Mouse (Mus musculus) embryonic facial prominence, embryonic 13.5 days (tissue): Measurements from ENCODE around the gene Sap30. TPM values are rescaled to one million over a fixed set of nuclear protein-coding genes. Genes with fewer than 3 reads are reported as not detected.
A peak's percentile ranks its signal among the peaks of the same experiment; 100 is the strongest.
"Not testable (repeated sequence)": the region's sequence is repeated elsewhere in the genome, so short reads cannot be mapped to it uniquely, and the experiment has no call there.

Experiments
- ATAC-seq: fragments of 200-750 bp; cut with Nextera tagmentation; 2 replicates; pipeline ENCODE4 v1.8.0; 2017; ENCODE audit warnings: low read depth; ENCODE audit not compliant: insufficient number of reproducible peaks, insufficient read depth, low FRiP score, low TSS enrichment
- H3K27ac ChIP-seq: fragments of 300-500 bp; sonication (generic); 2 replicates; pipeline ENCODE4 v1.5.1; 2015; ENCODE audit warnings: moderate library complexity, mild to moderate bottlenecking, inconsistent platforms
- H3K27me3 ChIP-seq: fragments of 300-500 bp; sonication (generic); 2 replicates; pipeline ENCODE4 v1.6.1; 2015; ENCODE audit warnings: mild to moderate bottlenecking, inconsistent platforms
- H3K36me3 ChIP-seq: fragments of 300-500 bp; sonication (generic); 2 replicates; pipeline ENCODE4 v1.6.1; 2015; ENCODE audit warnings: mild to moderate bottlenecking, inconsistent platforms
- H3K4me1 ChIP-seq: fragments of 300-500 bp; sonication (generic); 2 replicates; pipeline ENCODE4 v1.6.1; 2015; ENCODE audit warnings: inconsistent platforms
- H3K4me2 ChIP-seq: fragments of 300-500 bp; sonication (generic); 2 replicates; pipeline ENCODE4 v1.6.1; 2015; ENCODE audit warnings: moderate library complexity, mild to moderate bottlenecking, inconsistent platforms
- H3K4me3 ChIP-seq: fragments of 300-500 bp; sonication (generic); 2 replicates; pipeline ENCODE4 v1.5.1; 2015; ENCODE audit warnings: mild to moderate bottlenecking, inconsistent platforms
- H3K9ac ChIP-seq: fragments of 300-500 bp; sonication (generic); 2 replicates; pipeline ENCODE4 v1.6.1; 2015; ENCODE audit warnings: mild to moderate bottlenecking, inconsistent platforms
- H3K9me3 ChIP-seq: fragments of 300-500 bp; sonication (generic); 2 replicates; pipeline ENCODE4 v1.6.1; 2016; ENCODE audit warnings: inconsistent platforms
- WGBS: fragments of 180-500 bp; shearing (Covaris S2); methylation state at CpG from one replicate; pipeline ENCODE4 v1.1.7; 2015; ENCODE audit warnings: mixed read lengths; 5-methylcytosine and 5-hydroxymethylcytosine counted together
- polyA plus RNA-seq: library from polyadenylated mRNA; unstranded; fragments of >200 nt; fragmentation: Nextera tagmentation; extraction: Ambion mirVana; gene quantifications from 2 replicates; pipeline ENCODE4 v1.2.1, GENCODE M21; 2015

The Sap30 gene
- polyA plus RNA-seq, 1 experiment from 2014 or later: 45.6 TPM

- no peak for ATAC-seq
- Histone ChIP-seq H3K9me3 (no peaks in the 10 kb centered on the region), H3K4me1 (no peaks in the 10 kb centered on the region), H3K4me3 (no peak overlapping the region), H3K4me2 (no peak overlapping the region), H3K36me3 (no peaks in the 10 kb centered on the region), H3K9ac (no peak overlapping the region), H3K27me3 (no peaks in the 10 kb centered on the region), H3K27ac (no peak overlapping the region)
- WGBS: 44% methylated on average over 1 of the region's 1 CpGs
Observed at GRCm38 (mm10) chr8:57462839-57463238, 24.8 kb downstream of the Sap30 start.

- no peaks in the 10 kb centered on the region for H3K27me3 ChIP-seq
- no peaks in the 10 kb centered on the region for H3K9me3 ChIP-seq
- H3K27ac ChIP-seq: no peak overlapping the region
- no peaks in the 10 kb centered on the region for H3K4me1 ChIP-seq
- WGBS: 68% methylated on average over 3 of the region's 3 CpGs
- H3K4me3 ChIP-seq: no peak overlapping the region
- H3K36me3 ChIP-seq: no peaks in the 10 kb centered on the region
- ATAC-seq: no peak
- no peak overlapping the region for H3K9ac ChIP-seq
- no peak overlapping the region for H3K4me2 ChIP-seq
Observed at GRCm38 (mm10) chr8:57457942-57458341, 29.7 kb downstream of the Sap30 start.

- WGBS: 65% methylated on average over 6 of the region's 6 CpGs
- no peak overlapping the region for H3K9ac ChIP-seq
- H3K4me1 ChIP-seq: no peaks in the 10 kb centered on the region
- no peaks in the 10 kb centered on the region for H3K27me3 ChIP-seq
- H3K4me3 ChIP-seq: no peak overlapping the region
- no peak overlapping the region for H3K4me2 ChIP-seq
- ATAC-seq: no peak
- no peaks in the 10 kb centered on the region for H3K9me3 ChIP-seq
- H3K27ac ChIP-seq: no peak overlapping the region
- H3K36me3 ChIP-seq: no peaks in the 10 kb centered on the region
Observed at GRCm38 (mm10) chr8:57457152-57457551, 30.5 kb downstream of the Sap30 start.

GRCm38 (mm10) chr8:57455765-57456164, 31.9 kb downstream of the Sap30 start, which contains the start of gene Scrg1:
Gene Scrg1, plus strand, starts transcription at chr8:57455923.
- Histone ChIP-seq H3K9ac (no peak within 1 kb of the TSS), H3K27ac (peak within 1 kb of the TSS; percentile 40; the same call in 1 of the 2 replicates)

GRCm38 (mm10) chr8:57453361-57453760, 34.3 kb downstream of the Sap30 start:
- Histone ChIP-seq H3K4me2 (no peak overlapping the region), H3K9me3 (no peaks in the 10 kb centered on the region), H3K27ac (no peak overlapping the region), H3K4me1 (no peaks in the 10 kb centered on the region), H3K4me3 (no peak overlapping the region), H3K27me3 (no peaks in the 10 kb centered on the region), H3K36me3 (no peaks in the 10 kb centered on the region), H3K9ac (no peak overlapping the region)
- no peak for ATAC-seq
- 85% methylated on average over 2 of the region's 2 CpGs for WGBS

More at GRCm38 (mm10) chr8:57455765-57456164, 31.9 kb downstream of the Sap30 start, which contains the start of gene Scrg1:
- ATAC-seq: no peak
- Histone ChIP-seq H3K27me3 (no peaks in the 10 kb centered on the region), H3K36me3 (no peaks in the 10 kb centered on the region), H3K4me1 (no peaks in the 10 kb centered on the region), H3K4me2 (no peak within 1 kb of the TSS), H3K9me3 (no peaks in the 10 kb centered on the region), H3K4me3 (no peak within 1 kb of the TSS)
- WGBS: 63% methylated on average over 3 of the region's 3 CpGs

GRCm38 (mm10) chr8:57451896-57452295, 35.8 kb downstream of the Sap30 start:
- no peak overlapping the region for H3K4me2 ChIP-seq
- H3K27ac ChIP-seq: no peak overlapping the region
- no peaks in the 10 kb centered on the region for H3K27me3 ChIP-seq
- 94% methylated on average over 4 of the region's 4 CpGs for WGBS
- no peak overlapping the region for H3K9ac ChIP-seq
- no peaks in the 10 kb centered on the region for H3K9me3 ChIP-seq
- H3K36me3 ChIP-seq: no peaks in the 10 kb centered on the region
- H3K4me3 ChIP-seq: no peak overlapping the region
- ATAC-seq: no peak
- no peaks in the 10 kb centered on the region for H3K4me1 ChIP-seq

- Histone ChIP-seq H3K9ac (no peak overlapping the region), H3K4me2 (no peak overlapping the region), H3K27ac (no peak overlapping the region), H3K36me3 (no peaks in the 10 kb centered on the region), H3K4me3 (no peak overlapping the region), H3K4me1 (no peaks in the 10 kb centered on the region), H3K27me3 (no peaks in the 10 kb centered on the region), H3K9me3 (no peaks in the 10 kb centered on the region)
- no peak for ATAC-seq
- 78% methylated on average over 7 of the region's 7 CpGs for WGBS
Observed at GRCm38 (mm10) chr8:57450726-57451125, 36.9 kb downstream of the Sap30 start.

- not testable (repeated sequence) for H3K4me2 ChIP-seq, H3K36me3 ChIP-seq, H3K27me3 ChIP-seq, H3K27ac ChIP-seq, ATAC-seq, H3K4me3 ChIP-seq, H3K9ac ChIP-seq, H3K4me1 ChIP-seq, H3K9me3 ChIP-seq
- WGBS: 94% methylated on average over 5 of the region's 5 CpGs
Observed at GRCm38 (mm10) chr8:57445901-57446300, 41.8 kb downstream of the Sap30 start.

- 55% methylated on average over 4 of the region's 4 CpGs for WGBS
- Histone ChIP-seq H3K36me3 (no peaks in the 10 kb centered on the region), H3K4me3 (no peak overlapping the region), H3K27me3 (no peaks in the 10 kb centered on the region), H3K9me3 (no peaks in the 10 kb centered on the region), H3K4me2 (no peak overlapping the region), H3K4me1 (no peaks in the 10 kb centered on the region), H3K9ac (no peak overlapping the region), H3K27ac (no peak overlapping the region)
- no peak for ATAC-seq
Observed at GRCm38 (mm10) chr8:57443289-57443688, 44.4 kb downstream of the Sap30 start.

- ATAC-seq: no peak
- 82% methylated on average over 5 of the region's 5 CpGs for WGBS
- Histone ChIP-seq H3K27me3 (no peaks in the 10 kb centered on the region), H3K9ac (no peak overlapping the region), H3K9me3 (no peaks in the 10 kb centered on the region), H3K27ac (no peak overlapping the region), H3K4me2 (no peak overlapping the region), H3K4me1 (no peaks in the 10 kb centered on the region), H3K4me3 (no peak overlapping the region), H3K36me3 (no peaks in the 10 kb centered on the region)
Observed at GRCm38 (mm10) chr8:57441556-57441955, 46.1 kb downstream of the Sap30 start.

- H3K9me3 ChIP-seq: no peaks in the 10 kb centered on the region
- ATAC-seq: no peak
- H3K27me3 ChIP-seq: no peaks in the 10 kb centered on the region
- no peak overlapping the region for H3K4me3 ChIP-seq
- 65% methylated on average over 4 of the region's 4 CpGs for WGBS
- no peak overlapping the region for H3K27ac ChIP-seq
- peaks cover 4% of the 10 kb centered on the region for H3K4me1 ChIP-seq
- H3K9ac ChIP-seq: no peak overlapping the region
- H3K4me2 ChIP-seq: no peak overlapping the region
- no peaks in the 10 kb centered on the region for H3K36me3 ChIP-seq
Observed at GRCm38 (mm10) chr8:57441131-57441530, 46.5 kb downstream of the Sap30 start.

- no peaks in the 10 kb centered on the region for H3K9me3 ChIP-seq
- no peak for ATAC-seq
- peak overlapping the region; percentile 44; the same call in 1 of the 2 replicates for H3K27ac ChIP-seq
- no peaks in the 10 kb centered on the region for H3K27me3 ChIP-seq
- H3K4me3 ChIP-seq: no peak overlapping the region
- H3K4me1 ChIP-seq: peaks cover 11% of the 10 kb centered on the region
- no peak overlapping the region for H3K9ac ChIP-seq
- H3K36me3 ChIP-seq: no peaks in the 10 kb centered on the region
- WGBS: 49% methylated on average over 9 of the region's 9 CpGs
- H3K4me2 ChIP-seq: peak overlapping the region; percentile 44
Observed at GRCm38 (mm10) chr8:57436437-57436796, 51.2 kb downstream of the Sap30 start.
